Mouse (Mus musculus): ENCODE results near the gene BC017158.

DNA sequence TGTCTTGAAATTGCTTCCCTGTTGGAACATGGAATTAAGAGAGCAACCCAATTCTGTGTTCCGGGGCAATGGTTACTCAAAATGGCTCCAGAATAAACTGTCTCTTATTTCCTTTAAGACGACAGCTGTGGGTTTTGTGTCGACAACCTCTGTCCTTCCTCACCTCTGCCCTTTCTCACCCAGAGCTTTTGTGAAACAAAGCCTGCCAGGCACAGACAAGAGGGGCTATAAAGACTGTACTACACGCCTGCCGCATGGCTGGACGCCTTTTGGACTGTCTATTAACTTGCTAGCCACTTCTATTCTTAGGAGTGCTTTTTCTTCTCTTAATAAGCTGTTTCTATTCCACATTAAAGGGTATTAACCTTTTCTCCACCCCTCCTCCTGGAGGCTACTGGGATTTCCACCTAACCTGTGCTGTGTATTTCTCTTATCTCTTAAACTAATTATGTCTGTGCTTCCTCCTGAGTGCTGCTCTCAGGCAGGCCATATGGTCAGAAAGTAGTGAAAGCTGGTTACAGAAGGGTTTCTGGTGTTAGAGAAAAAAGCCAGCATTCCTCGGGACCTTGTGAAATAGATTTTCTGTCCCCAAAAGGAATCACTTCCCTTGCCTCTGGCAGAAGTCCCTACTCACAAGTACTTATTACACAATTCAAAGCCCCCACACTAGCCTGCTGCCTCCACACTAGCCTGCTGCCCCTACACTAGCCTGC is 15.3 kb downstream of the BC017158 start:
- TF ChIP-seq CTCF (conservative IDR thresholded peaks at IDR 0.05; ENCODE audit: low read length) (no peak), NANOG (IDR thresholded peaks at IDR 0.05; ENCODE audit: borderline replicate concordance, low read length) (no peak), POU5F1 (IDR thresholded peaks at IDR 0.05; ENCODE audit: borderline replicate concordance, low read length) (no peak)

Measured in E14TG2a.4 (cell line).